Mouse (Mus musculus) heart, adult 2 months (tissue): ENCODE results near the gene Trpm5. TPM values are rescaled to one million over a fixed set of nuclear protein-coding genes. Genes with fewer than 3 reads are reported as not detected.

Experiments used
- DNase-seq, 2 experiments: peaks; one replicate each; pipeline ENCODE4 v3.0.0; 2021
- H3K27ac ChIP-seq: fragments of 200-600 bp; 2 replicates; pipeline ENCODE4 v1.8.1; 2022
- H3K27me3 ChIP-seq: fragments of 200-500 bp; 2 replicates; pipeline ENCODE4 v1.6.1; 2012; ENCODE audit warnings: mild to moderate bottlenecking, low read length, inconsistent platforms, mixed read lengths; ENCODE audit not compliant: control insufficient read depth, insufficient read depth
- H3K36me3 ChIP-seq: fragments of 200-500 bp; 2 replicates; pipeline ENCODE4 v1.6.1; 2012; ENCODE audit warnings: low read length, inconsistent platforms; ENCODE audit not compliant: control insufficient read depth, insufficient read depth
- H3K4me1 ChIP-seq: fragments of 200-500 bp; 2 replicates; pipeline ENCODE4 v1.6.1; 2011; ENCODE audit warnings: low read length; ENCODE audit not compliant: control insufficient read depth, insufficient read depth
- H3K4me3 ChIP-seq: fragments of 200-600 bp; 2 replicates; pipeline ENCODE4 v1.8.1; 2022
- H3K79me2 ChIP-seq: fragments of 200-500 bp; replicated peaks from 2 replicates; pipeline ENCODE4 v1.6.1; 2012; ENCODE audit warnings: mild to moderate bottlenecking, inconsistent platforms, low read length, moderate library complexity, mixed read lengths; ENCODE audit not compliant: control insufficient read depth, insufficient read depth
- H3K9ac ChIP-seq: fragments of 200-500 bp; 2 replicates; pipeline ENCODE4 v1.6.1; 2012; ENCODE audit warnings: low read depth, mild to moderate bottlenecking, control low read depth, inconsistent platforms, low read length, mixed read lengths
- CTCF ChIP-seq: fragments of 200-600 bp; IDR thresholded peaks from 2 replicates; pipeline ENCODE4 v1.8.1; 2022; ENCODE audit warnings: antibody characterized with exemption, mild to moderate bottlenecking, moderate library complexity
- EP300 ChIP-seq: fragments of 200-500 bp; IDR thresholded peaks from 2 replicates; pipeline ENCODE4 v1.6.1; 2011; ENCODE audit warnings: low read depth, low read length, control low read depth; ENCODE audit not compliant: insufficient read depth
- POLR2A ChIP-seq: fragments of 200-500 bp; IDR thresholded peaks from 2 replicates; pipeline ENCODE4 v1.6.1; 2011; ENCODE audit warnings: mild to moderate bottlenecking, low read depth, low read length, control low read depth; ENCODE audit not compliant: insufficient read depth
- WGBS: fragments of 180-500 bp; shearing (Covaris S2); methylation state at CpG from one replicate; pipeline ENCODE4 v1.1.7; 2018; 5-methylcytosine and 5-hydroxymethylcytosine counted together
- intact Hi-C: fragments of 180-260 bp; cut with DNase I; formaldehyde crosslinking; loops from one replicate; pipeline ENCODE4 v1.15.1; 2025
- polyA plus RNA-seq: library from polyadenylated mRNA; depleted of rRNA; stranded (reverse); fragments of >200 nt; gene quantifications from 2 replicates; pipeline ENCODE4 v1.2.3, GENCODE M21; 2012
- total RNA-seq, 2 experiments: library from RNA; stranded (reverse); gene quantifications; 2 replicates each; pipeline ENCODE4 v1.2.3; 2021

Gene Trpm5
- total and polyA plus RNA-seq, 3 experiments: 0.08 TPM; not detected in 2

- H3K4me3 ChIP-seq: peak overlapping the region; percentile 34
- peaks cover 20% of the 10 kb centered on the region for H3K36me3 ChIP-seq
- peaks cover 7% of the 10 kb centered on the region for H3K79me2 ChIP-seq
- H3K4me1 ChIP-seq: peaks cover 57% of the 10 kb centered on the region
- no peaks in the 10 kb centered on the region for H3K27me3 ChIP-seq
- TF ChIP-seq POLR2A (no peak), EP300 (no peak), CTCF (no peak)
- H3K9ac ChIP-seq: peak overlapping the region; percentile 26
- WGBS: 11% methylated on average over 9 of the region's 9 CpGs
- H3K27ac ChIP-seq: peak overlapping the region; percentile 92
- peak in 1 of 2 experiments; percentile 50 for DNase-seq
- intact Hi-C loops: loop anchor here (2.0 kb wide), 2 partner anchors 15 to 29 kb away; no protein-coding TSS in a partner anchor
Observed at GRCm38 (mm10) chr7:143057667-143058220, 36.7 kb downstream of the Trpm5 start.

- DNase-seq: no peak
- H3K4me3 ChIP-seq: no peak overlapping the region; the same call in 1 of the 2 replicates
- H3K36me3 ChIP-seq: peaks cover 18% of the 10 kb centered on the region
- peak overlapping the region; percentile 26; the same call in 1 of the 2 replicates for H3K9ac ChIP-seq
- intact Hi-C loops: no loop called here
- peaks cover 55% of the 10 kb centered on the region for H3K4me1 ChIP-seq
- peak overlapping the region; percentile 92 for H3K27ac ChIP-seq
- 34% methylated on average over 5 of the region's 5 CpGs for WGBS
- peaks cover 7% of the 10 kb centered on the region for H3K79me2 ChIP-seq
- no peak for TF ChIP-seq EP300
- no peak for TF ChIP-seq CTCF
- TF ChIP-seq POLR2A: no peak
- H3K27me3 ChIP-seq: no peaks in the 10 kb centered on the region
Observed at GRCm38 (mm10) chr7:143057023-143057422, 37.4 kb downstream of the Trpm5 start.

- H3K4me1 ChIP-seq: peaks cover 52% of the 10 kb centered on the region
- intact Hi-C loops: loop anchor here (2.0 kb wide), 1 partner anchor 13 kb away; the partner anchor contains the start of gene Tssc4
Observed at GRCm38 (mm10) chr7:143055499-143056186, 38.8 kb downstream of the Trpm5 start.

GRCm38 (mm10) chr7:143055001-143055400 lies 39.4 kb downstream of the Trpm5 start:
- H3K36me3 ChIP-seq: peaks cover 14% of the 10 kb centered on the region
- no peaks in the 10 kb centered on the region for H3K27me3 ChIP-seq
- intact Hi-C loops: loop anchor here (2.0 kb wide), 1 partner anchor 14 kb away; the partner anchor contains the start of gene Tssc4
- no peak for DNase-seq
- peaks cover 7% of the 10 kb centered on the region for H3K79me2 ChIP-seq
- TF ChIP-seq CTCF (no peak), POLR2A (no peak), EP300 (no peak)
- H3K9ac ChIP-seq: peak overlapping the region; percentile 98
- peak overlapping the region; percentile 77 for H3K4me3 ChIP-seq
- peaks cover 51% of the 10 kb centered on the region for H3K4me1 ChIP-seq
- H3K27ac ChIP-seq: peak overlapping the region; percentile 100
- WGBS: 17% methylated on average over 3 of the region's 3 CpGs

More at GRCm38 (mm10) chr7:143055499-143056186, 38.8 kb downstream of the Trpm5 start:
- H3K79me2 ChIP-seq: peaks cover 7% of the 10 kb centered on the region
- TF ChIP-seq CTCF (no peak), POLR2A (0 out of 2 replicates have a peak, but pooled peaks have one; percentile 23)
- 9% methylated on average over 11 of the region's 11 CpGs for WGBS
- peaks cover 15% of the 10 kb centered on the region for H3K36me3 ChIP-seq
- peak overlapping the region; percentile 100 for H3K27ac ChIP-seq
- DNase-seq: peak; percentile 42
- peak overlapping the region; percentile 77 for H3K4me3 ChIP-seq
- H3K27me3 ChIP-seq: no peaks in the 10 kb centered on the region
- peak overlapping the region; percentile 37 for H3K9ac ChIP-seq

GRCm38 (mm10) chr7:143054612-143054965 lies 39.9 kb downstream of the Trpm5 start:
- Histone ChIP-seq H3K27ac (peak overlapping the region; percentile 100), H3K4me3 (peak overlapping the region; percentile 77), H3K79me2 (peaks cover 7% of the 10 kb centered on the region), H3K27me3 (no peaks in the 10 kb centered on the region), H3K4me1 (peaks cover 51% of the 10 kb centered on the region), H3K9ac (peak overlapping the region; percentile 98), H3K36me3 (peaks cover 12% of the 10 kb centered on the region)
- WGBS: 10% methylated on average over 3 of the region's 3 CpGs
- peak in 1 of 2 experiments; percentile 50 for DNase-seq
- no peak for TF ChIP-seq CTCF
- no peak for TF ChIP-seq POLR2A
- 0 out of 2 replicates have a peak, but pooled peaks have one; percentile 46 for TF ChIP-seq EP300
- intact Hi-C loops: loop anchor here (2.0 kb wide), 1 partner anchor 14 kb away; the partner anchor contains the start of gene Tssc4
